Mouse (Mus musculus) embryonic facial prominence, embryonic 13.5 days (tissue): Measurements from ENCODE around the gene Flot2. TPM values are rescaled to one million over a fixed set of nuclear protein-coding genes. Genes with fewer than 3 reads are reported as not detected.
A peak's percentile ranks its signal among the peaks of the same experiment; 100 is the strongest.
"Not testable (repeated sequence)": the region's sequence is repeated elsewhere in the genome, so short reads cannot be mapped to it uniquely, and the experiment has no call there.

ENCODE experiments used
- ATAC-seq: fragments of 200-750 bp; cut with Nextera tagmentation; 2 replicates; pipeline ENCODE4 v1.8.0; 2017; ENCODE audit warnings: low read depth; ENCODE audit not compliant: insufficient number of reproducible peaks, insufficient read depth, low FRiP score, low TSS enrichment
- H3K27ac ChIP-seq: fragments of 300-500 bp; sonication (generic); 2 replicates; pipeline ENCODE4 v1.5.1; 2015; ENCODE audit warnings: moderate library complexity, mild to moderate bottlenecking, inconsistent platforms
- H3K27me3 ChIP-seq: fragments of 300-500 bp; sonication (generic); 2 replicates; pipeline ENCODE4 v1.6.1; 2015; ENCODE audit warnings: mild to moderate bottlenecking, inconsistent platforms
- H3K36me3 ChIP-seq: fragments of 300-500 bp; sonication (generic); 2 replicates; pipeline ENCODE4 v1.6.1; 2015; ENCODE audit warnings: mild to moderate bottlenecking, inconsistent platforms
- H3K4me1 ChIP-seq: fragments of 300-500 bp; sonication (generic); 2 replicates; pipeline ENCODE4 v1.6.1; 2015; ENCODE audit warnings: inconsistent platforms
- H3K4me2 ChIP-seq: fragments of 300-500 bp; sonication (generic); 2 replicates; pipeline ENCODE4 v1.6.1; 2015; ENCODE audit warnings: moderate library complexity, mild to moderate bottlenecking, inconsistent platforms
- H3K4me3 ChIP-seq: fragments of 300-500 bp; sonication (generic); 2 replicates; pipeline ENCODE4 v1.5.1; 2015; ENCODE audit warnings: mild to moderate bottlenecking, inconsistent platforms
- H3K9ac ChIP-seq: fragments of 300-500 bp; sonication (generic); 2 replicates; pipeline ENCODE4 v1.6.1; 2015; ENCODE audit warnings: mild to moderate bottlenecking, inconsistent platforms
- H3K9me3 ChIP-seq: fragments of 300-500 bp; sonication (generic); 2 replicates; pipeline ENCODE4 v1.6.1; 2016; ENCODE audit warnings: inconsistent platforms
- WGBS: fragments of 180-500 bp; shearing (Covaris S2); methylation state at CpG from one replicate; pipeline ENCODE4 v1.1.7; 2015; ENCODE audit warnings: mixed read lengths; 5-methylcytosine and 5-hydroxymethylcytosine counted together
- polyA plus RNA-seq: library from polyadenylated mRNA; unstranded; fragments of >200 nt; fragmentation: Nextera tagmentation; extraction: Ambion mirVana; gene quantifications from 2 replicates; pipeline ENCODE4 v1.2.1, GENCODE M21; 2015

Flot2 gene
- polyA plus RNA-seq, 1 experiment from 2014 or later = 49.4 TPM

DNA sequence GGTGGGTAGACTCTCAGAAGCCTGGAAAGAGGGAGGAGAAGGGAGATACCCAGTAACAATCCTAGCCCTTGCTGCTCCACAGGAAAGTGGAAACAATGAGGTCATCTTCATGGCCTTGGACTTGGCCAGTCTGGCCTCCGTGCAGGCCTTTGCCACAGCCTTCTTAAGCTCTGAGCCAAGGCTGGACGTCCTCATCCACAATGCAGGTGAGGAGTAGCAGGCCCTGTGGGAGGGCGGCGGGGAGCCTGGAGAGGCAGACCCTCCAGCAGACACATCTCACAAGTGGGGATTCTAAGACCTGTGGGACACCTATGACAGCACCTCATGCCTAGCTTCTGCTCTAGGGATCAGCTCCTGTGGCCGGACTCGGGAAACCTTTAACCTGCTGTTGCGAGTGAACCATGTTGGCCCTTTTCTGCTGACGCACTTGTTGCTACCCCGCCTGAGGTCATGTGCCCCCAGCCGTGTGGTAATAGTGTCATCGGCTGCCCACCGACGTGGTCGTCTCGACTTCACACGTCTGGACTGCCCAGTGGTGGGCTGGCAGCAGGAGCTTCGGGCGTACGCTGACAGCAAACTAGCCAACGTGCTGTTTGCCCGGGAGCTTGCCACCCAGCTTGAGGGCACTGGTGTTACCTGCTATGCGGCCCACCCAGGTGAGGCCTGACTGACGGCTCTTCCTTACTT is 3.7 kb upstream of the Flot2 start:
- Histone ChIP-seq H3K4me3 (no peak overlapping the region), H3K4me2 (no peak overlapping the region), H3K27me3 (no peaks in the 10 kb centered on the region), H3K27ac (no peak overlapping the region), H3K9me3 (no peaks in the 10 kb centered on the region), H3K9ac (no peak overlapping the region), H3K4me1 (peaks cover 50% of the 10 kb centered on the region), H3K36me3 (peaks cover 20% of the 10 kb centered on the region)
- 92% methylated on average over 23 of the region's 23 CpGs for WGBS
- ATAC-seq = no peak

DNA sequence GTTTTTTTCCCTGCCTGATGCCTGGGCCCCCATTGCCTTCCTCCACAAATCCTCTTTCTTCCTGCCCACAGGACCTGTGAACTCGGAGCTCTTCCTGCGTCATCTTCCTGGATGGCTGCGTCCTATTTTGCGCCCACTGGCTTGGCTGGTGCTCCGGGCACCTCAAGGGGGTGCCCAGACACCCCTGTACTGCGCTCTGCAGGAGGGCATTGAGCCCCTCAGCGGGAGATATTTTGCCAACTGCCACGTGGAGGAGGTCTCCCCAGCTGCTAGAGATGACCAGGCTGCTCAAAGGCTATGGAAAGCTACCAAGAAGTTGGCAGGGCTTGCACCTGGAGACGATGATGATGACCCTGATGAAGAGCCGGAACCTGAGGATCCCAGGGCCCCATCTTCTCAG is 940 bp upstream of the Flot2 start:
- ATAC-seq = no peak
- peaks cover 26% of the 10 kb centered on the region for H3K36me3 ChIP-seq
- WGBS = 84% methylated on average over 10 of the region's 10 CpGs
- no peaks in the 10 kb centered on the region for H3K9me3 ChIP-seq
- no peak overlapping the region for H3K4me3 ChIP-seq
- H3K27me3 ChIP-seq = no peaks in the 10 kb centered on the region
- H3K4me2 ChIP-seq = no peak overlapping the region
- H3K27ac ChIP-seq = no peak overlapping the region
- H3K9ac ChIP-seq = 0 out of 2 replicates have a peak overlapping the region, but pooled peaks have one; percentile 11
- H3K4me1 ChIP-seq = peaks cover 47% of the 10 kb centered on the region

DNA sequence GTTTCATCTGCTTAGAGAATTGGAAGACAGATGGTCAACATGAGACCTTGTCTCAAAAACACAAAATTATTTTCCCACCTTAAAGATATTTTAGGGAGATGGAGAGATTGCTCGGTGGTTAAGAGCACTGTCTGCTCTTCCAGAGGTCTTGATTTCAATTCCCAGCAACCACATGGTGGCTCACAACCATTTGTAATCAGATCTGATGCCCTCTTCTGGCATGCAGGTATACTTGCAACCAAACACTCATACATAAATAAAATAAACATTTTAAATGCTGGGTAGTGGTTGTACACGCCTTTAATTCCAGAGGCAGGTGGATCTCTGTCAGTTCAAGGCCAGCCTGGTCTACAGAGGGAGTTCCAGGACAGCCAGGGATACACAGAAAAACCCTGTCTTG is 3.1 kb downstream of the Flot2 start:
- Histone ChIP-seq H3K9ac (no peak overlapping the region), H3K27me3 (no peaks in the 10 kb centered on the region), H3K27ac (no peak overlapping the region), H3K4me3 (no peak overlapping the region), H3K4me2 (no peak overlapping the region), H3K4me1 (peaks cover 32% of the 10 kb centered on the region), H3K9me3 (no peaks in the 10 kb centered on the region), H3K36me3 (peaks cover 23% of the 10 kb centered on the region)
- no peak for ATAC-seq
- 56% methylated on average over 2 of the region's 2 CpGs for WGBS

DNA sequence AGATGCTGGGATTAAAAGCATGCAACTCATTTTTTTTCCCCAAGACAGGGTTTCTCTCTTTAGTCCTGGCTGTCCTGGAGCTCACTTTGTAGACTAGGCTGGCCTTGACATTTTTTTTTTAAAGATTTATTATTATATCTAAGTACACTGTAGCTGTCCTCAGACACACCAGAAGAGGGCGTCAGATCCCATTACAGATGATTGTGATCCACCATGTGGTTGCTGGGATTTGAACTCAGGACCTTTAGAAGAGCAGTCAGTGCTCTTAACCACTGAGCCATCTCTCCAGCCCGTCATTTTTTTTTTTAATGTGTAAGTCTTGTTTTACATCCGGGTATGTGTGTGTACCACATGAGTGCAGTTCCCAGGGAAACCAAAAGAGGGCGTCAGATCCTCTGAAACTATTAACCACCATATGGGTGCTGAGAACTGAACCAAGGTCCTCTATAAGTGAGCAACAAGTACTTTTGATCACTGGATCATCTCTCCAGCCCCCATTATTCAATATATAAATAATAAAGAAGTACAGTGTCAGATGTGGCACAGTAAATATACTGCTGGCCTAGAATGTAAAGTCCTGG is 4.6 kb downstream of the Flot2 start:
- not testable (repeated sequence) for H3K27me3 ChIP-seq, H3K9ac ChIP-seq, H3K4me2 ChIP-seq, H3K4me3 ChIP-seq, H3K27ac ChIP-seq, ATAC-seq, H3K9me3 ChIP-seq
- peaks cover 25% of the 10 kb centered on the region for H3K36me3 ChIP-seq
- H3K4me1 ChIP-seq = peaks cover 25% of the 10 kb centered on the region
- WGBS = 92% methylated on average over 4 of the region's 4 CpGs

DNA sequence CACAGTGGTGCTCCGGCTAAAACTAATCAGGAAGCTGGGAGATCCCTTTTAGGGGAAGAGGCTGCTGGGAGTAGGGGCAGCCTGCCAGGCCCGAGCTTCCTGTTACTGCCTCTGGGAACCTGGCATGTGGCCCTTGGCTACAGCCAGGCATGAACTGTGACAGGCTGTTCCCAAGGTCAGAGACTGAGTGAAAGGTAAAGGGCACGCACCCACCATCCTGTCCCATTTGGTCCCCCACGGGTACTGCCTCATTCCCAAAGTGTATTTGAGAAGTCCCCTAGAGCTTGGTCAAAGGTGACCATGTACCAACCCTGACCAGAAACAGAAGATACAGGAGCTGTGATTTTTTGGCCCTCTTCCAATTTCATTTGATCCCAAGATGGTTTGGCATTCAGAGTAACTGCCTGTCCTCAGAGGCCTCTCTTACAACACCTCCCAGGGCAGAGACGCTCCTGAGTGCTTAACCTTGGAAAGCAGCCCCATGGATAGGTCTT is 7.1 kb downstream of the Flot2 start:
- Histone ChIP-seq H3K36me3 (peaks cover 25% of the 10 kb centered on the region), H3K9me3 (no peaks in the 10 kb centered on the region), H3K9ac (no peak overlapping the region), H3K27me3 (no peaks in the 10 kb centered on the region), H3K4me2 (no peak overlapping the region), H3K27ac (0 out of 2 replicates have a peak overlapping the region, but pooled peaks have one; percentile 7), H3K4me1 (peaks cover 6% of the 10 kb centered on the region), H3K4me3 (no peak overlapping the region)
- ATAC-seq = no peak
- WGBS = 75% methylated on average over 5 of the region's 5 CpGs

DNA sequence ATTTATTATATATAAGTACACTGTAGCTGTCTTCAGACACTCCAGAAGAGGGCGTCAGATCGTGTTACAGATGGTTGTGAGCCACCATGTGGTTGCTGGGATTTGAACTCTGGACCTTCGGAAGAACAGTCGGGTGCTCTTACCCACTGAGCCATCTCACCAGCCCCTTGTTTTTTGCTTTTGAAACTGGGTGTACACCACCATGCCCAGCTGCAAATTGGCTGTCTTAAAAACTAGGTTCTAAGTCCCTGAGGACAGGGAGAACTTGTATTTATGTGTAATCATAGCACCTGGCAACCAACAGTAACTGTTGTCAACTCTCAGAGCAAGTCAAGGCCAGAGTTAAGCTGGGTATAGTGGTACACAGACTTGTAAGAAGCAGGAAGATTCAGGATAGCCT is 10.9 kb downstream of the Flot2 start:
- not testable (repeated sequence) for H3K9me3 ChIP-seq
- 96% methylated on average over 4 of the region's 4 CpGs for WGBS

DNA sequence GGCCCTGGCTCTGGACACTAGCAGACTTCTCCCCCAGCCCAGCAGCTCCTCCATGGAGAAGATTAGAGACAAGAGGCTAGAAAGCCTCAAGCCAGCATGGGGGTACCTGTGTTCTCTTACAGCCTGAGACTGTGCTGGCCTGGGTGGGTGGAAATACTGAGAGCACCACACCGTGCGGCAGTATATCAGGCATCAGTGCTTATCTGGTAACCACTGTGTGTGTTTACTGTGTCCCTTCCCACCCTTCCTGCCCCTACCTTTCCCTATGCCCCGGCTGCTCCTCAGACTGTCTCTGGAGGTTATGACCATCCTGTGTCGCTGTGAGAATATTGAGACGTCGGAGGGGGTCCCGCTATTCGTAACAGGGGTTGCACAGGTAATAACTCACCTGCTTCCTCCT is 15.3 kb downstream of the Flot2 start:
- H3K4me2 ChIP-seq = no peak overlapping the region
- H3K36me3 ChIP-seq = peaks cover 69% of the 10 kb centered on the region
- H3K9me3 ChIP-seq = no peaks in the 10 kb centered on the region
- H3K27me3 ChIP-seq = no peaks in the 10 kb centered on the region
- H3K4me1 ChIP-seq = no peaks in the 10 kb centered on the region
- no peak overlapping the region for H3K4me3 ChIP-seq
- no peak overlapping the region for H3K9ac ChIP-seq
- H3K27ac ChIP-seq = no peak overlapping the region
- WGBS = 90% methylated on average over 8 of the region's 8 CpGs
- no peak for ATAC-seq

More for the DNA sequence above, 10.9 kb downstream of the Flot2 start:
- H3K4me2 ChIP-seq, H3K9ac ChIP-seq, H3K4me1 ChIP-seq, H3K27ac ChIP-seq, H3K27me3 ChIP-seq, H3K4me3 ChIP-seq, ATAC-seq: not testable (repeated sequence)
- H3K36me3 ChIP-seq = peaks cover 31% of the 10 kb centered on the region

DNA sequence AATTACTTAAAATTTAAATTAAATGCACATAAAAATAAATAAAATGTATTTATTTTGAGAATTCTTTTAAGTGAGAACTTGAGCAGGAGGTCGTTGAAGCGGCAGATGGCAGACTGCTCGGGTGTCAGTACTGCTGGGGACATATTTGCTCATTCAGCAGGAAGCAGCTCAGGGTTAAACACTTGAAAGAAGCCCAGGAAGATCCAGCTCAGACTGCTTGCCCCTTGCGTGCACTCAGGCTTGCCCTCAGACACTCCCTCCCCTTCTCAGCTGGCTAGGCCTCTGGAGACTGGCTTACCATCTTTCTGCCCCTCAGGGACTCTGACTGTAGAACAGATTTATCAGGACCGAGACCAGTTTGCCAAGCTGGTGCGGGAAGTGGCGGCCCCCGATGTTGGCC is 19.2 kb downstream of the Flot2 start:
- Histone ChIP-seq H3K9ac (no peak overlapping the region), H3K27ac (no peak overlapping the region), H3K4me3 (no peak overlapping the region), H3K27me3 (no peaks in the 10 kb centered on the region), H3K4me1 (no peaks in the 10 kb centered on the region), H3K9me3 (no peaks in the 10 kb centered on the region), H3K4me2 (no peak overlapping the region), H3K36me3 (peaks cover 67% of the 10 kb centered on the region)
- 85% methylated on average over 8 of the region's 8 CpGs for WGBS
- ATAC-seq = no peak

DNA sequence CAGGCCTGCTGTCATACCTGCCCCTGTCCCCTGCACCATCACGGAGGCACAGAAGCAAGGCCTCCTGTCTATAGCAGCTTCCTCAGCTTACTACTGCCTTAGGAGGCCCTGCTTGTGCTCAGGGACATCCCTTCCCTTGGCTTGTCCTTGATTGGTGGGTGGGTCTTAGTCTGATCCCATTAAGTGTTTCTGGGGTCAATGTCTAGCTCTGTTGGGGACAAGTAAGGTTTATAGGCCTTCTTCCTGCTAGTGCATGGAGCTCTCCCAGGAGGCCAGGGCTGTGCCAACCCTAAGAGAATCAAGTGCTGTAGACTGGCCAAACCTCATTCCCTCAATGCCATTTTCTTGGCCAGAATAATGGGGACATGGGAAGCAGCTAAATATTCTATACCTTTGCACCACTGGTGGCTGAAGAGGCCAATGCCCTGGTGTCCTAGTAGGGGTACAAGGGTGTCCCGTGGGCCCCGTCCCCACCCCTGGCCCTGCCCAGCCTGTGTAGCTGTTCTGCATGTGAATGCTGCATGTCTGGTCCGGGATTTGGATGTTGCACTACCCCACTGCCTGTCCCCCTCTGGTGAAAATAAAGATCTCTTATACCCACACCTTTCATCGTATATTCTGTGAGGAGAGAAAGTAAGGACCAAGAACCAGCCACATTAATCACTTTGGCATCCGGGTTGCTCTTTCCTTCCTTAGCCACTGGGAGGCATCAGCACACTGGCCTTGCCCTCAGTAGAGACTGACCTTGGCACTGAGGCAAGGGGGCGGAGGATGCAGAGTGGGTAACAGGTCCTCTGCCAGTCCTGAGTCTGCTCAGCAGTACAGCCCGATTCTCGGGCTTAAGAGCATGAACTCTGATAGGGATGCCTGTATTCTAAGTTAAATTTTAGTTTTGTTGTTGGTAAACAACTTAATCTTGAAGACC is 22.4 kb downstream of the Flot2 start:
- Histone ChIP-seq H3K4me2 (no peak overlapping the region), H3K27me3 (no peaks in the 10 kb centered on the region), H3K36me3 (peaks cover 45% of the 10 kb centered on the region), H3K4me1 (no peaks in the 10 kb centered on the region), H3K9ac (no peak overlapping the region), H3K4me3 (no peak overlapping the region), H3K27ac (no peak overlapping the region), H3K9me3 (no peaks in the 10 kb centered on the region)
- no peak; the same call in 1 of the 2 replicates for ATAC-seq
- 59% methylated on average over 9 of the region's 9 CpGs for WGBS

DNA sequence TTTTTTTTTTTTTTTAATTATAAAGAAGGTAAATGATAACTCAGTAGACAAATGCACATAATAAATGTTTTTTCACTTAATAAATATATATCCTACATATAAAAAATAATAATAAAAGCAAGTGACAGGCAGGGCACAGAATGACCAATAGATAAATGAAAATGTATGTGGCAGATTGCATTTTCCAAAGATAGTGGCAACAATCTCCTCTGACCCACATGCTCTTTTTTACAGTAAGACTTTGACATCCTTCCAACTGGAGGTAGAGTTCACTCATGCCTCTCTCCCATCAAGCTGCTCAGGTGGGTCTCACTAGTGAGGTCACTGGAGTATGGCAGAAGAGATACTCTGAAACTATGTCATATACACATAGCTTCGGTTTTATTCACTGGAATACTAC is 24.8 kb downstream of the Flot2 start:
- ATAC-seq = no peak
- Histone ChIP-seq H3K4me3 (no peak overlapping the region), H3K27ac (no peak overlapping the region), H3K36me3 (peaks cover 25% of the 10 kb centered on the region), H3K4me1 (no peaks in the 10 kb centered on the region), H3K4me2 (no peak overlapping the region), H3K9ac (no peak overlapping the region), H3K9me3 (no peaks in the 10 kb centered on the region), H3K27me3 (no peaks in the 10 kb centered on the region)
- 89% methylated on average over 1 of the region's 1 CpGs for WGBS

DNA sequence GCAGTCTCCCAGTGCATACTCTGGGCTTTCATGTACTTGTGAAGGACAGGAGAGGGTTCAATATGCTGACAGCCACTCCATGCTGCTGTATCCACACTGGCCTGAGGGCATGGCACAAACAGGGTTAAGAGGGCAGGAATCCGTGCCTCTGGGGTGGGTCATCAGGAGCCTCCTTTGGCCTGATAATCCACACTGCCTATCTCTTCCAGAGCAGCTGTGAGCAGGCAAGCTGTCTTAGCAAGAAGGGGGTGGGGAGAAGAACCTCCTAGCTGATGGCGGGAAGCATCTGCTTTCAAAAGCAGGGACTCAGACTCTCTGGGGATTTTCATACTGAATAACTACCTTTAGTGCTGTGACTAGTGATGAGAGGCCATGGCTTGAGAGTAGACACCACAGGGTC is 28.2 kb downstream of the Flot2 start:
- no peaks in the 10 kb centered on the region for H3K9me3 ChIP-seq
- H3K4me2 ChIP-seq = no peak overlapping the region
- no peaks in the 10 kb centered on the region for H3K36me3 ChIP-seq
- no peak overlapping the region for H3K4me3 ChIP-seq
- ATAC-seq = no peak
- 56% methylated on average over 2 of the region's 2 CpGs for WGBS
- H3K27me3 ChIP-seq = no peaks in the 10 kb centered on the region
- no peak overlapping the region for H3K27ac ChIP-seq
- no peaks in the 10 kb centered on the region for H3K4me1 ChIP-seq
- no peak overlapping the region for H3K9ac ChIP-seq
